Mouse (Mus musculus): Measurements from ENCODE around the gene Tenm4.
A peak's percentile ranks its signal among the peaks of the same experiment; 100 is the strongest.

The Tenm4 gene

DNA sequence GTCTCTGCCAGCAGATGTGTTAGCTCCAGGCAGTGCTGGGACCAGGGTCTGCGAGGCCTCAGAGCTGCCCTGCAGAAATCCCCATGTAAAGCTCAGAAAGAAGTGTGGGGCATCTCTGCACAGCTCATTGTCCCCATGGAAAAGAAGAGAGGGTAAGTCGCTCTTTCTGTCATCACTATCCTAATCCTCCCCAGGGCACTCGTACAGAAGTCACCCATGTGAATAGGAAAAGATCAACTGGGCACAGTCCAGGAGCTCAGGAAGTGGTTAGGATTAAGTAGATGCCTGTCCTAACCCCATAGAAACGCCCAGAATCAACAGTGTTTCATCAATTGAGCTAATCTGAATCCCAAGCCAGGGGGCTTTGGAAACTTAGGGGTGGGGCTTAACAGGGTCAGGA lies 476.6 kb downstream of the Tenm4 start:
- DNase-seq (ENCODE audit: extremely low spot score) = no peak

GRCm38 (mm10) chr7:96648606-96649005 lies 477.6 kb downstream of the Tenm4 start:
- no peak for DNase-seq (ENCODE audit: extremely low spot score)

- DNase-seq (ENCODE audit: extremely low spot score) = no peak
These were observed 478.1 kb downstream of the Tenm4 start for GRCm38 (mm10) chr7:96649171-96649570.

DNA sequence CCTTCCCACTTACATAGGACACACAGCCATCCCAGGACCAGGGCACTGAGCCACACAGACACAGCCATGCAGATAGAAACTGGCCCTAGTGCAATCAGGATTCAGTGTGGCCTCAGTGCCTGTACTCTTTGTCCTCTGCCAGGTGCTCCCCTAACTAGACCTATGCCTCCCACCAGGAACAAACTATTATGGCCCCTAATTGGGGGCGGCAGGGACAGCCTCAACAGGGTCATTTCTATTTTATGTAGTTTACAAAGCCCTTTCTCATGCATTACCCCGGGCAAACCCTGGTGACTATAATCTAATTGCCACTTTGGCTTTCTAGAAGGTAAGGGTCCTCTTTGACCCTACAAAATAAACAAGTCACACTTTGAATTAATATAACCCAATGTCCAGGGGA lies 479.4 kb downstream of the Tenm4 start:
- no peak for DNase-seq (ENCODE audit: extremely low spot score)

- no peak for DNase-seq (ENCODE audit: extremely low spot score)
These were observed 480.0 kb downstream of the Tenm4 start for GRCm38 (mm10) chr7:96651055-96651454.

- no peak for DNase-seq (ENCODE audit: extremely low spot score)
These were observed 480.7 kb downstream of the Tenm4 start for GRCm38 (mm10) chr7:96651626-96652341.

- DNase-seq (ENCODE audit: extremely low spot score) = no peak
These were observed 481.8 kb downstream of the Tenm4 start for GRCm38 (mm10) chr7:96652844-96653243.

- DNase-seq (ENCODE audit: extremely low spot score) = no peak
These were observed 483.2 kb downstream of the Tenm4 start for GRCm38 (mm10) chr7:96654206-96654605.

- peak; percentile 65 for DNase-seq (ENCODE audit: extremely low spot score)
These were observed 484.2 kb downstream of the Tenm4 start for GRCm38 (mm10) chr7:96655096-96655716.

GRCm38 (mm10) chr7:96657101-96657830 lies 486.2 kb downstream of the Tenm4 start:
- peak; percentile 62 for DNase-seq (ENCODE audit: extremely low spot score)

- no peak for DNase-seq (ENCODE audit: extremely low spot score)
These were observed 487.0 kb downstream of the Tenm4 start for GRCm38 (mm10) chr7:96657857-96658580.

GRCm38 (mm10) chr7:96660907-96661306 lies 489.9 kb downstream of the Tenm4 start:
- no peak for DNase-seq (ENCODE audit: extremely low spot score)

DNA sequence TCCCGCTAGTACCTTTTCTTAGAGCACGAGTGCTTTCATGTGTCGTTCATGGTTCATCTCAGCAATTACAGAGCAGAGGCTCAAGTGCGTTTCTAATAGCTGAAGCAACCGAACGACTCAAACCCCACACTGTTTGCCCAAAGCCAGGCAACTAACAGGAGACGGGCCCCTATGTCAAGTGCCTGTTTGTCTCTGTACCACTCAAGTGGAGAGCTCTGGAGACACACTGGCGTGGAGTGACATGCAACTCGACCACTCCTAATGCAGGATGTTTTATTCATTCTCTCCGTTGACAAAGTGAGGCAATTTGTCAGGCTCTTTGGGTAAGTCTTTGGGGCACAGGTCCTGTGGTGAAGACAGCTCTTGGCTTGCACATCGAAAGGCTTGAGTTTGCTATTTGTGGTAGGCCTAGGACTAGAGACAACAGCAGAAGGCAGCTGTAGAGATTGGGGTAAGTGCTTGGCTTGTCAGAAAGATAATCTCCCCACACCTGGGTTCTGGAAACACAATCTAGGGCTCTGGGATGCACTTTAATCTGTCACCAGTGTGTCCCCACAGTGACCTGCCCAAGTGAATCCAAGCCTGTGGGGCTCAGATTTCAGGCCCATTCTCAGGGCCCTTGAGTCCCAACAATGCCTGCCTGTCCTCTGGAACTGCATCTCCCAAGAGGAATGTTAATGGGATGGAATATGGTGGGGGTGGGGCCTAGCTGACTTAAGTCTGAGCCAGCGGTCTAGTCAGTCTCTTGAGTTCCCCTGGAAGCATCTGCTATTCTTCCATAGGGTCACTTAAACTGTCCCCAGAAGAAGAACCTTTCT lies 490.5 kb downstream of the Tenm4 start:
- peak; percentile 68 for DNase-seq (ENCODE audit: extremely low spot score)

- DNase-seq (ENCODE audit: extremely low spot score) = no peak
These were observed 492.3 kb downstream of the Tenm4 start for GRCm38 (mm10) chr7:96663336-96663735.

- no peak for DNase-seq (ENCODE audit: extremely low spot score)
These were observed 495.4 kb downstream of the Tenm4 start for GRCm38 (mm10) chr7:96666366-96666896.

DNA sequence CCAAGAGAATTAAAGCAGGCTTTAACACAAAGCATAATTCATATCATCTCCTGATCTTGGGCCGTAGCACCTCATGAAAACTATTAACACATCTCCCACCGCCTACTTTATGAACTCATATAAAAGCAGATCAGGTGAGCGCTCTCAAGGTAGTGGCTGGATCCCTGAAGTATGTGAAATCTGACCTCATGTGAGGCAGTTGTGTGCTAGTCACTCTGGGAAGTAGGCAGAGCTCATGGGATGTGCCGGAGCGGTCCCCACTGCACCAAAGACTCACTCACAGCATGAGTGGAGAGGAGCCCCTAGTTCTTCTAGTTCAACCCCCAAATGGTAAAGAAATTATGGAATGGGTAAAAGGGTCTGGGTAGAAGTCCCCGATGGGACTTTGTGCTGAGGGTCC lies 496.6 kb downstream of the Tenm4 start:
- DNase-seq (ENCODE audit: extremely low spot score) = no peak

DNA sequence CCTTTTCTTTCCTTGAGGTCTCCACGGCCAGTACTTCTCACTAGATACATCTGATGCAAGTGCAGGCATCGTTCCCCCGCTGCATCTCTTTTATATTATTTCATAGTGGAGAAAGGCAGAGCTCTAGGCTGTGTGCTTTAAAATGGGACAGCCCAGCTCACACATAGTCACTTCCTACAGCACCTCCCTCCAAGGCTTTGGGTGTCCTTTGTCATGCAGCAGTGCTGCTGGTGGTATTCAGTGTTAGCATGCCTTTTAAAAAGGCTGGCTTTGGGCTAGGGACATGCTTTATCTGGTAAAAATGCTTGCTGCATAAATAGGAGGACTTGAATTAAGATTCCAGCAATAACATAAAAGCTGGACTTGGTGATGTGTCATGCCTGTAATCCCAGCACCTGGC lies 499.0 kb downstream of the Tenm4 start:
- no peak for DNase-seq (ENCODE audit: extremely low spot score)

GRCm38 (mm10) chr7:96672322-96672914 lies 501.4 kb downstream of the Tenm4 start:
- DNase-seq (ENCODE audit: extremely low spot score) = peak; percentile 58

DNA sequence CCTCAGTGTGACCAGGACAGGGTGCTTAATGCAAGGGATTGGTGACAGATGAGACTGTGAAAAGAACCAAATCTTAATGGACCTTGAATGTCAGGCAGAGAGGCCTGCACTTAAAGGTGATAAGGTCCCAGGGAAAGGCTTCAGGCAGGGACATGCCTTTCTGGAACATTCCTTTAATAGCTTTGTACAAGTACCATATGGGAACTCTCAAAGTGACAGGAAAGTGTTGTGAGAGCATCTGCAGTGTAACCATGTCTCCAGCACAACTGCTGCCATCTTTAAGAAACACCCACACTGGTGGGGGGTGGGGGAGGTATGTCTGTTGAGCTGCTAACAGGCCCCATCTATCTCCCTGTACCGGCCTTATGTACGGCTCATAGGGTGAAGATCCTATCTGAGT lies 506.0 kb downstream of the Tenm4 start:
- DNase-seq (ENCODE audit: extremely low spot score) = no peak

DNA sequence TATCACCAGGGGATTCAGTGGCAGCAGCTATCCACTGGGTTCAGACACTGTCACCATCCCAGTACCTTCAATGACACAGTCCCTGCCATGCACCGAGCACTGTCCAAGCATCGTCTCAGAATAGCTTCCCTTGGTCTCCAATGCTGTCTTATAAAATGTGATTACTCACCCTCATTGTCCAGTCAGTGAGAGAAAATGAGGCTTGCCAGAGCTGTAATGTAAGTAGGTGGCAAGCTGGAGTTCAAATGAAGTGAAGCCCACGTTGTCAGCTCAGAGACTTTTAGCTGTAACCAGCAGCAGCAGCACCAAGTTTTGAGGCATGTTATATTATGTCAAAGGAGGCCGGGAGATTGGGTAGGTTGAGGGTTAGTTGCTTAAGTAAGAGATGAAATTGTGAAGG lies 507.2 kb downstream of the Tenm4 start:
- no peak for DNase-seq (ENCODE audit: extremely low spot score)

- DNase-seq (ENCODE audit: extremely low spot score) = no peak
These were observed 508.7 kb downstream of the Tenm4 start for GRCm38 (mm10) chr7:96679746-96680145.

Measured in embryo, embryonic 9.5 days (tissue).